Mouse (Mus musculus) E14TG2a.4 (cell line): ENCODE measurements at regions not wholly inside any gene's neighbourhood (a gene's known extent, or its start where the extent isn't known, plus 50 kb on each side); places are given as distances from the start of the nearest gene placed in this dataset.

Experiments used
- CTCF ChIP-seq: conservative IDR thresholded peaks from 2 replicates; pipeline ENCODE4 v1.5.1; 2014; ENCODE audit warnings: low read length
- NANOG ChIP-seq: IDR thresholded peaks from 2 replicates; pipeline ENCODE4 v1.6.1; 2014; ENCODE audit warnings: borderline replicate concordance, low read length, mixed read lengths

GRCm38 (mm10) chr13:60296896-60297275 lies 119.7 kb upstream of the Gas1 start:
- no peak for TF ChIP-seq CTCF
- no peak for TF ChIP-seq NANOG
